Mouse (Mus musculus) forebrain, embryonic 11.5 days (tissue): ENCODE measurements around the gene Chst8. TPM values are rescaled to one million over a fixed set of nuclear protein-coding genes. Genes with fewer than 3 reads are reported as not detected.

Experiments
- ATAC-seq: fragments of 200-750 bp; cut with Nextera tagmentation; replicated peaks from 2 replicates; pipeline ENCODE4 v1.8.0; 2017; ENCODE audit warnings: moderate TSS enrichment; ENCODE audit not compliant: low FRiP score
- DNase-seq: peaks from one replicate; pipeline ENCODE4 v3.0.0-alpha.2; 2017; ENCODE audit warnings: low spot score
- H3K27ac ChIP-seq: fragments of 300-500 bp; sonication (generic); 2 replicates; pipeline ENCODE4 v1.5.1; 2014; ENCODE audit warnings: low read depth, low read length
- H3K27me3 ChIP-seq: fragments of 300-500 bp; sonication (generic); 2 replicates; pipeline ENCODE4 v1.6.1; 2014; ENCODE audit warnings: mild to moderate bottlenecking, low read length, mixed read lengths; ENCODE audit not compliant: control insufficient read depth, insufficient read depth
- H3K36me3 ChIP-seq: fragments of 300-500 bp; sonication (generic); 2 replicates; pipeline ENCODE4 v1.6.1; 2014; ENCODE audit warnings: mild to moderate bottlenecking, low read length, moderate library complexity, mixed read lengths; ENCODE audit not compliant: control insufficient read depth, insufficient read depth
- H3K4me1 ChIP-seq: fragments of 300-500 bp; sonication (generic); replicated peaks from 2 replicates; pipeline ENCODE4 v1.6.1; 2014; ENCODE audit warnings: low read length, mixed read lengths; ENCODE audit not compliant: control insufficient read depth, insufficient read depth
- H3K4me2 ChIP-seq: fragments of 300-500 bp; sonication (generic); 2 replicates; pipeline ENCODE4 v1.6.1; 2014; ENCODE audit warnings: low read depth, mild to moderate bottlenecking, low read length, moderate library complexity, mixed read lengths; ENCODE audit not compliant: severe bottlenecking
- H3K4me3 ChIP-seq: fragments of 300-500 bp; sonication (generic); 2 replicates; pipeline ENCODE4 v1.5.1; 2014; ENCODE audit warnings: low read depth, low read length
- H3K9ac ChIP-seq: fragments of 300-500 bp; sonication (generic); 2 replicates; pipeline ENCODE4 v1.6.1; 2014; ENCODE audit warnings: low read length
- H3K9me3 ChIP-seq: fragments of 300-500 bp; sonication (generic); 2 replicates; pipeline ENCODE4 v1.6.1; 2016; ENCODE audit warnings: low read length, mixed read lengths; ENCODE audit not compliant: control insufficient read depth
- WGBS: fragments of 180-500 bp; shearing (Covaris S2); extraction: QIAGEN DNeasy Blood & Tissue Kit; methylation state at CpG from one replicate; pipeline ENCODE4 v1.1.7; 2014; 5-methylcytosine and 5-hydroxymethylcytosine counted together
- polyA plus RNA-seq: library from polyadenylated mRNA; unstranded; fragments of >200 nt; fragmentation: Nextera tagmentation; extraction: Ambion mirVana; gene quantifications from 2 replicates; pipeline ENCODE4 v1.2.1, GENCODE M21; 2014

Chst8 gene
- polyA plus RNA-seq, 1 experiment from 2014 or later, result 11.4 TPM

DNA sequence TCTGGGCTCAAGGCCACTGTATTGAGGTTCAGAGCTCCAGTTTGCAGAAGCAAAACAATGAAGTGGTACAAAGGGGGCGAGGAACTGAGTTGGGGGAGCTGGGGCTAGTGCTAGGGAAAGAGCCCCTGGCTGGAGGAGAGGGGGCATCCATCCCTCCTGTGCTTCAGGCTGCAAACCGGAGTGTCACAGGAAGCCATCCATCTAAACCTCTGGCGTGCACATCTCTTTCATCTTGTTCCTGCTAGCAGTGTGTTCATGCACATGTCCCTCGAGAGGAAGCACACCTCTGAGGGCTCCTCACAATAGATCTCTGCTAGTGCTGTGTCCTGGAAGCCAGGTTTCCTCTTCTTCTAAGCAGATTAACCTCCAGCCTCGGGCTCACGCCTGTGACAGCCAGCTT is 65.9 kb downstream of the Chst8 start:
- 66% methylated on average over 6 of the region's 6 CpGs for WGBS
- ATAC-seq, result no peak

DNA sequence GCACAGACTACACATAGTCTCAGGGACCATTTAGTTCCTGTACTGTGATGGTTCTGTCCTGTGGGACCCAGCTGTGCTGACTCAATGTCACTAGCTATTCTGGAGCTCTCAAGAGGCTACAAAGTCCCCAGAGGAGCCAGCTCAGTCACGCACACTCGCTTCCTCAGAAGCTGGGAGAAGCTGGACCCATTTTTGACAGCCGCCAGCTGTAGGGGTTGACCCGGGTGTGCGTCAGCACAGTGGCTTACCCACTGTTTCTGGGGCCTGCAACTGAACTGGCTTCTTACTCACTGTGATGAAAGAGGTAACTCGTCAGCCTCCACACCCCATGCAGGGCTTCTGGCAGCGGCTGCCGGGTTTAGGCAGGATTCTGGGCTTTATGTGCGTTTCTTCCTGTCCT is 66.3 kb downstream of the Chst8 start:
- no peak for DNase-seq
- WGBS, result 61% methylated on average over 9 of the region's 9 CpGs
- Histone ChIP-seq H3K27me3 (no peaks in the 10 kb centered on the region), H3K4me3 (no peak overlapping the region), H3K9me3 (no peaks in the 10 kb centered on the region; the same call in 1 of the 2 replicates), H3K4me1 (peaks cover 4% of the 10 kb centered on the region; the same call in 1 of the 2 replicates), H3K27ac (no peak overlapping the region), H3K9ac (no peak overlapping the region), H3K4me2 (no peak overlapping the region), H3K36me3 (no peaks in the 10 kb centered on the region)
- no peak for ATAC-seq

More for the DNA sequence above, 65.9 kb downstream of the Chst8 start:
- Histone ChIP-seq H3K4me3 (no peak overlapping the region), H3K9me3 (no peaks in the 10 kb centered on the region; the same call in 1 of the 2 replicates), H3K27me3 (no peaks in the 10 kb centered on the region), H3K9ac (no peak overlapping the region), H3K27ac (no peak overlapping the region), H3K36me3 (no peaks in the 10 kb centered on the region), H3K4me1 (peaks cover 4% of the 10 kb centered on the region; the same call in 1 of the 2 replicates), H3K4me2 (no peak overlapping the region)
- DNase-seq, result no peak

DNA sequence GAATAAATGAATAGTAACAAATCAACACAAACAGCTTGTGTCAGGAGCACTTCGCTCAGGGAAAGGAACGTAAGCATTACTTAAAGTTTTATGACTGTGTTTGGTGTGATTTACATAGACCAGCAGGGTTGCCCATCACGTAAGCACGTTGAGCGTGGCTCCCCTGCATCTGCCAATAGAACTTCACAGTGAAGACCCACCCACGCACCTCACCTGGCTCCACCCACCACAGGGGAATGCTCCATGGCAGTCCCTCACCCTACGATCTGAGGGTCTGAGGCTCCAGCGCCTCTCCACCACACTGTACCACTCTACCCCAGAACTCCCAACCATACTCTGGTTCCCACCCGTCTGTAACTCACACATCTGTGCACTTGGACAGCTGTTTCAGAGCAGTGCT is 67.1 kb downstream of the Chst8 start:
- H3K4me3 ChIP-seq, result no peak overlapping the region
- no peak overlapping the region for H3K9ac ChIP-seq
- 81% methylated on average over 9 of the region's 9 CpGs for WGBS
- no peak for DNase-seq
- no peak overlapping the region for H3K27ac ChIP-seq
- ATAC-seq, result no peak; the same call in 1 of the 2 replicates
- peaks cover under 1% of the 10 kb centered on the region; the same call in 1 of the 2 replicates for H3K4me1 ChIP-seq
- H3K36me3 ChIP-seq, result no peaks in the 10 kb centered on the region
- no peaks in the 10 kb centered on the region for H3K27me3 ChIP-seq
- H3K4me2 ChIP-seq, result no peak overlapping the region
- no peaks in the 10 kb centered on the region; the same call in 1 of the 2 replicates for H3K9me3 ChIP-seq

DNA sequence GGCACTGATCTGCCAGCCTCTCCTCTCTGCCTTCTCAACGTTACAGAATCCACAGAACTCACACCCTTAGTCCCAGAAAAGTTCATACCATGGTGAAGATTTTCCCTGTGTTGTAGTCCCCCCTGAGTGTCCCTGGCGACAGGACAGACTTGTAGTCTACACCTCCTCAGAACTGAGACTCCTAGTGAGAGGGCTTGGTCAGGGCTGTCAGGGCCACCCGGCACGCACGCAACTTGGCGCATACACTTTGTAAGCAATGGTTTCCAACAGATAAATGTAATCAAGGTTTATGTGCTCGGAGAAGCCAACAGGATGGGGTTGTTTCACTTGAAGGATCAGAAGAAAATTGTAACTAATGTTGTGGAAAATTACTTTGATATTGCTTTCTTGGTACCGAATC is 67.5 kb downstream of the Chst8 start:
- Histone ChIP-seq H3K9ac (no peak overlapping the region), H3K4me3 (no peak overlapping the region), H3K27ac (no peak overlapping the region), H3K4me1 (no peaks in the 10 kb centered on the region), H3K36me3 (no peaks in the 10 kb centered on the region), H3K27me3 (no peaks in the 10 kb centered on the region), H3K9me3 (no peaks in the 10 kb centered on the region; the same call in 1 of the 2 replicates), H3K4me2 (no peak overlapping the region)
- DNase-seq (no peak), ATAC-seq (no peak)
- 89% methylated on average over 8 of the region's 8 CpGs for whole genome bisulfite sequencing

DNA sequence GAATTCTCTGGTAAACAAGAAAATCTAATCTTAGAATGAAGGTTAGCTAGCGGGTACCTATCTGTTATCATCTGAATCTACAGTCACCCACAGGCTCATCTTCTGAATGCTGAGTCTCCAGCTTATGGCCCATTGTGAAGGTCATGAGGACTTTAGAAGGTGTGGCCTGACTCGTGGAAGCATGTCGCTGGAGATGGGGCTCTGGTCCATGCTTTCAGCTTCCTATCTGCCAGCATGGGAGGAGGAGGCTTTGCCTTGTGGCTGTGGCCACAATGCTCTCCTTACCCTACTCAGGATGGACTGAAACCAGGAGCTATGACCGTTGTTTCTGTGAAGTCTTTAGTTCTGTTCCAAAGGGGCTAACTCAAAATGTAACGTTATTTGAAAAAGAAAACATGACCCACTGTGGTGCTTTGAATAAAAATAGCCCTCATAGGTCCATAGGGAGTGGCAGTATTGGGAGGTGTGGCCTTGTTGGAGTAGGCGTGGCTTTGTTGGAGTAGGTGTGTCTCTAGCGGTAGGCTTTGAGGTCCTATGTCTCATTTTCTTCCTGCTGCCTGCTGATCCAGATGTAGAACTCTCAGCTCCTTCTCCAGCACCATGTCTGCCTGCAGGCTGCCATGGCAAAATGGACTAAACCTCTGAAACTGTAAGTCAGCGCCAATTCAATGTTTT is 69.0 kb downstream of the Chst8 start:
- H3K9ac ChIP-seq, result no peak overlapping the region
- H3K36me3 ChIP-seq, result no peaks in the 10 kb centered on the region
- ATAC-seq (no peak), DNase-seq (no peak)
- no peak overlapping the region for H3K4me2 ChIP-seq
- H3K4me3 ChIP-seq, result no peak overlapping the region
- 83% methylated on average over 8 of the region's 8 CpGs for WGBS
- no peaks in the 10 kb centered on the region for H3K9me3 ChIP-seq
- no peaks in the 10 kb centered on the region for H3K4me1 ChIP-seq
- no peaks in the 10 kb centered on the region for H3K27me3 ChIP-seq
- H3K27ac ChIP-seq, result no peak overlapping the region

DNA sequence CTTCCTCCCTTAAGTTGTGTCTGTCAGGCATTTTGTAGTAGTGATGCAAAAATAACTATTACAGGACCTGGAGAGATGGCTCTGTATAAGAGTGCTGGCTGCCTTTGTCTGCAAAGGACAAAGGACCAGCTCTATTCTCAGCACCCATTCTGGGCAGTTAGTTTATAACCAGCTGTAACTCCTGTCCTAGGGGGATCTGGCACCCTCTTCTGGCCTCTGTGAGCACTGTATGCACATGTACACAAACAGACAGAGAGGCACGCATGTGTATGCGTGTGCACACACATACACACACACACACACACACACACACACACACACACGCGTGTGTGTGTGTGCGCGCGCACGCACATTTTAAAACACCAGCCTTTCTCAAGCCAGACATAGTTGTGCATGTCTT is 73.1 kb downstream of the Chst8 start:
- DNase-seq (no peak), ATAC-seq (no peak)
- Histone ChIP-seq H3K4me1 (no peaks in the 10 kb centered on the region), H3K9ac (no peak overlapping the region), H3K4me2 (no peak overlapping the region), H3K27me3 (no peaks in the 10 kb centered on the region), H3K4me3 (no peak overlapping the region), H3K27ac (no peak overlapping the region), H3K36me3 (no peaks in the 10 kb centered on the region), H3K9me3 (no peaks in the 10 kb centered on the region)
- WGBS, result 91% methylated on average over 8 of the region's 8 CpGs

DNA sequence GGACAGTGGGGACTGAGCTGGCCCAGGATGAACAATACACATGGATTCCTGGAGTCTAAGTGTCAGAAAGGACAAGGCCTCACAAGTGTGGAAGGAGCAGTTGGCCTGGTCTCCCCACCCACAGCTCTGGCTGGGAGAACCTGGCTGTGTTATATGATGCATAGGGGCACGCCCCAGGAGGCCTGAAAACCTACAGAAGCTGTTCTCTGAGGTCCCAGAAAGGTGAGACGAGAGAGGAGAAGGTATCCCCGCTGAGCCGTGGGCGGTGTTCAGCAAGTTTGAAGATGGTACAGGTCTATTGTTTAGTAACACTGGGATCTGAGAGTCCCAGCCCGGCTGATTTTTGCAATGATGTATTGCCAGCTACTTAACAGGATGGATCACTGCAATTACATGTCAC is 75.3 kb downstream of the Chst8 start:
- Histone ChIP-seq H3K4me3 (no peak overlapping the region), H3K4me1 (no peaks in the 10 kb centered on the region), H3K9ac (no peak overlapping the region), H3K9me3 (no peaks in the 10 kb centered on the region), H3K27ac (no peak overlapping the region), H3K27me3 (no peaks in the 10 kb centered on the region), H3K36me3 (no peaks in the 10 kb centered on the region), H3K4me2 (no peak overlapping the region)
- WGBS, result 81% methylated on average over 6 of the region's 6 CpGs
- no peak for ATAC-seq
- DNase-seq, result no peak

DNA sequence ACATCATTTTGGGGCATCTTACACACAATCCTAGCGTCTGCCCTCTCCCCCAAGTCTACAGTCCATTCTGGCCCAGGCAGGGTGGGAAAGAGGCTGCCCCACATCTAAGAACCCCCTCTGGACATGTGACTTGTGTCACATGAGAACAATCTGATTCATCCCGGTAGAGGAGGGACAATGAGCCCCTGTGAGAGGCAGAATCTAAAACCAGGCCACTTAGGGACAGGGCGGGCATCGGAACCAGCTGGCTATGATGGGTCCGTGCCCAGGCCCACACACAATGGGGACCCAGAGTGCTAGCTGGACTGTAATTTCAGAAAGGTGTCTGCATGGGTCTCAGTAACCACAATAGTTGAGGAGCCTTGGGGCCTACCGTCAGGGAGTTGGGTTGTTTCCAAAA is 78.2 kb downstream of the Chst8 start:
- Histone ChIP-seq H3K36me3 (no peaks in the 10 kb centered on the region), H3K9me3 (no peaks in the 10 kb centered on the region), H3K4me3 (no peak overlapping the region), H3K27me3 (no peaks in the 10 kb centered on the region), H3K9ac (no peak overlapping the region), H3K4me2 (no peak overlapping the region), H3K27ac (no peak overlapping the region), H3K4me1 (no peaks in the 10 kb centered on the region)
- ATAC-seq (no peak), DNase-seq (no peak)
- WGBS, result 88% methylated on average over 6 of the region's 6 CpGs

DNA sequence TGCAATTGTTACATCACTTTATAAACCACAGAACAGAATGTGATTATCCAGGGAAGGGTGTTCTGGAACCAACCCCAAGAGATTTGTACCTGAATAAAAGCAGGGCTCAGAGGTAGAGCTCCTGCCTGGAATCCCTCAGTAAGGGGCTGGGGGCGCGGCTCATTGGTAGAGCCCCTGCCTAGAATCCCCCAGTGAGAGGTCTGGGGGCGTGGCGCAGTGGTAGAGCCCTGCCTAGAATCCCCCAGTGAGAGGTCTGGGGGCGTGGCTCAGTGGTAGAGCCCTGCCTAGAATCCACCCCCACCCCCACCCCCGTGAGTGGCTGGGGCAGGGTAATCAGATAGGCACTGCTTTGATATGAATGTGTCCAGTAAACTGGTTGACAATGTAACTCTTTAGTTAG is 83.6 kb downstream of the Chst8 start:
- 29% methylated on average over 6 of the region's 6 CpGs for WGBS
- H3K27me3 ChIP-seq, result no peaks in the 10 kb centered on the region
- H3K4me3 ChIP-seq, result no peak overlapping the region
- no peaks in the 10 kb centered on the region for H3K4me1 ChIP-seq
- H3K4me2 ChIP-seq, result no peak overlapping the region
- H3K9ac ChIP-seq, result no peak overlapping the region
- ATAC-seq (no peak), DNase-seq (no peak)
- H3K27ac ChIP-seq, result no peak overlapping the region
- no peaks in the 10 kb centered on the region for H3K36me3 ChIP-seq
- no peaks in the 10 kb centered on the region for H3K9me3 ChIP-seq
